Mouse (Mus musculus) ES-E14 (cell line): ENCODE measurements around the gene Oard1.

ENCODE experiments used
- CHD2 ChIP-seq: IDR thresholded peaks from 2 replicates; pipeline ENCODE4 v1.6.1; 2014; ENCODE audit warnings: mild to moderate bottlenecking, low read depth, low read length, inconsistent platforms
- HCFC1 ChIP-seq: IDR thresholded peaks from 2 replicates; pipeline ENCODE4 v1.6.1; 2012; ENCODE audit warnings: low read length, inconsistent platforms, borderline replicate concordance; ENCODE audit not compliant: insufficient read depth
- MAFK ChIP-seq: IDR thresholded peaks from 2 replicates; pipeline ENCODE4 v1.6.1; 2014; ENCODE audit warnings: mild to moderate bottlenecking, low read depth, low read length, inconsistent platforms; ENCODE audit not compliant: insufficient read depth
- ZC3H11A ChIP-seq: IDR thresholded peaks from 2 replicates; pipeline ENCODE4 v1.6.1; 2012; ENCODE audit warnings: low read depth, mild to moderate bottlenecking, inconsistent platforms, low read length, borderline replicate concordance
- ZNF384 ChIP-seq: IDR thresholded peaks from 2 replicates; pipeline ENCODE4 v1.6.1; 2012; ENCODE audit warnings: low read depth, low read length, inconsistent platforms

GRCm38 (mm10) chr17:48424237-48424636, 14.4 kb downstream of the Oard1 start:
- TF ChIP-seq MAFK = no peak
- TF ChIP-seq HCFC1 = no peak
- TF ChIP-seq ZC3H11A = no peak
- no peak for TF ChIP-seq ZNF384
- TF ChIP-seq CHD2 = no peak
